Mouse (Mus musculus) naive thymus-derived CD4-positive, alpha-beta T cell, adult 2 months (primary cell): ENCODE measurements around the gene Fuca1.

ENCODE experiments used
- DNase-seq: peaks from one replicate; pipeline ENCODE4 v3.0.0-alpha.2; 2011; ENCODE audit warnings: low read depth

The Fuca1 gene

GRCm38 (mm10) chr4:135889146-135889883, 31.2 kb upstream of the Fuca1 start:
- DNase-seq: no peak

GRCm38 (mm10) chr4:135889884-135890283, 30.7 kb upstream of the Fuca1 start:
- peak; percentile 91 for DNase-seq

GRCm38 (mm10) chr4:135891539-135891938, 29.0 kb upstream of the Fuca1 start:
- no peak for DNase-seq

GRCm38 (mm10) chr4:135892884-135893283, 27.7 kb upstream of the Fuca1 start:
- DNase-seq: no peak

- peak; percentile 66 for DNase-seq
These were observed 25.4 kb upstream of the Fuca1 start, which contains the start of gene Cnr2 for GRCm38 (mm10) chr4:135895071-135895571. Gene Cnr2, plus strand, starts transcription at chr4:135895394.

DNA sequence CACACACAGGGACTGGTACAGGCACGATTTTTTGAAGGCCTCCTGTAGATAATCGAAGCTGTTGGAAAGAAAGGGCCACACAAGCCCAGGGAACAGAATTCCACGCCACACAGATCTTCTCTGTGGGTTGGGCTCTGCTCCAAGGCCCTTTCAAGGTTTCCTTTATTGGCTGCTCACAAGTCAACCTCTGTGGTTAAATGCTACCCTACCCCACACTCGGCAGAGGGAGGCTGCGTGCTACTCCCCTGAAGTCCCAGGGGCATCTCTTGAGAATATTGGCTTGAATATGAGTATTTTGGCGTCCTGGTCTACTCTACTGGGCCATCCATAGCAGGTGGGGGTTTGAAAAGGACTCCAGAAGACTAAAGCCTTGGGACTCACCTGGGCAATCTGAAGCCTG, 24.4 kb upstream of the Fuca1 start:
- DNase-seq: peak; percentile 60

DNA sequence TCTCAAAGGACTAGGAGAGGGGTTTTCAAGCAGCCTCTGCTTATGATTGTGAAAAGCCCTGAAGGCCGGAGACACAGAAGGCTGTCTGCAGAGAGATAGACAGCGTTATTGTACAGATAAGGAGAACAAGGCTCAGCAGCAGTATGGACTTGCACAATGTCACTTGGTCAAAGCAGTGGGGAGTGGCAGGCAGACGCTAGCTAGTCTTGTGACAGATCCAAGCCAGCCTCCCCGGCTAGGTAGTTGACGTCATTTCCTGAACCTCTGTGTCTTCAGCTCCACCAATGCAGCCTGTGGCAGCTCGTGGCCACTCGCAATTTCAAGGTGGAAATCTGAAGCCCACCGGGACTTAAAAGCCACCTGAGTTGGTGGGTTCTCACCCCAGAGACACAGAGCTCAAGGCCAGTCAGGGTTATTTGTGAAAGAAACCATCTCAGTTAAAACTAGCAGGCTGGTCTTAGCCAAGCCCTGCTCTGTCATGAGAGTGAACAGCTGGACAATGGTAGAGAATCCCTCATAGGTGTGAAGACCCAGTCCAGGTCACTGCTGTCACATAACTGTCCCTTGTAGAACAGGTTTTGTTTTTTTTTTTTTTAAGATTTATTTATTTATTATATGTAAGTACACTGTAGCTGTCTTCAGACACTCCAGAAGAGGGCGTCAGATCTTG, 22.0 kb upstream of the Fuca1 start:
- DNase-seq: peak; percentile 90

DNA sequence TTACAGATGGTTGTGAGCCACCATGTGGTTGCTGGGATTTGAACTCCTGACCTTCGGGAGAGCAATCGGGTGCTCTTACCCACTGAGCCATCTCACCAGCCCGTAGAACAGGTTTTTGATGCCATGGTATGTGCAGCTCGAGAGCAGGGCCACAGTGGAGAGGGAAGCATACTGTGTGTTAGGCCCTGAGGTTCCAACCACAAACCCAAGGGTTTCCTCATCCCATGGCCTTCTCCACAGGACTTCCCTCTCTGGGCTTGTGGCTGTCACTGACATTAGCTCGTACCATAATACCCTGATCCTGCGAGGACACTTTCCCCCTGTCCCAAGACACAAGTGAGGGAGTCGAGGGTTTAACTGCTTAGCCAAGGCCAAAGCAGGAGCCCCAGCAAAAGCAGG, 21.5 kb upstream of the Fuca1 start:
- DNase-seq: peak; percentile 45

DNA sequence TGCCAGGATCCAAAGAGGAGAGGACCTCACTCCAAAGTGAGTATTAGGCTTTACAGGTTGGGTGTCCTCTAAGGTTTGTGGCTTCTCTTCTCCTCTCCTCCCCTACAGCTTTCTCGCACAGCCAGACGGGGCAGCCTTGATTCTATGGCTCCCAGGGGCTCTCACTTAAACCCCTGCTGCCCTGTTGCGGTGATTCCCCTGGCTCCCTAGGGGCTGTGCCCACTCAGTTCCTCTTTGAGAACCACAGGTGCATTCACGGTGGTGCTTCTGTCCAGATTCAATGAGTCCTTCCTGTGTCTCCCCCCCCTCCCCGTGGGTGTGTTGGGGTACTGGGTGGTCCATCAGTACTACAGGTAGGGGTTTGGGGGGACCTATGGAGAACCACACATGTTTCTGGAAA, 20.5 kb upstream of the Fuca1 start:
- no peak for DNase-seq

DNA sequence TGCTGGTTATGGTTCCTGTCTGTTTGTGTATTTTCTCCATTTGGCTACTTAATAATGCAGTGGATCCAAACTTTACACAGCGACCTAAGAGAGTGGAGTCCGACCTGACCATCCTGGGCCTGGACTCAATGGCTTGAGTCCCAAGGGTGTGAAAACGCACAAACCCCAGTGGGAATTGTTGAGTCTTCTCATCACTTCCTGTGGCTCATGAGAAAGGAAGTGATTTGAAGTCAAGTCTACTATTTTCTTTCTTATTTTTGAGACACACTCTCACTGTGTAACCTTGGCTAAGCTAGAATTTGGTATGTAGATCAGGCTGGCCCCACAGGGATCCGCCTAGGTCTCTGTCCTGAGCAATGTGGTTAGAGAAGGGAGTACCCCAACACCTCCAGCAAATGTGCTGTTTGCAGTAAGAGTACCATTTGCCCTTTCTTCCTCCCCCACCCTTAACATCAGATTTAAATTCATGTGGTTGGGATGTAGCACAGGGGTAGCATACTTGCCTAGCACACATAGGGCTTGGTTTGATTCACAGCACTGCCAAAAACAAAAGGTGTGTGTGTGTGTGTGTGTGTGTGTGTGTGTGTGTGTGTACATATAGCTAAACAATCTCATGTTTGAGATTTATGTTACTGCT, 17.8 kb upstream of the Fuca1 start:
- peak; percentile 49 for DNase-seq

DNA sequence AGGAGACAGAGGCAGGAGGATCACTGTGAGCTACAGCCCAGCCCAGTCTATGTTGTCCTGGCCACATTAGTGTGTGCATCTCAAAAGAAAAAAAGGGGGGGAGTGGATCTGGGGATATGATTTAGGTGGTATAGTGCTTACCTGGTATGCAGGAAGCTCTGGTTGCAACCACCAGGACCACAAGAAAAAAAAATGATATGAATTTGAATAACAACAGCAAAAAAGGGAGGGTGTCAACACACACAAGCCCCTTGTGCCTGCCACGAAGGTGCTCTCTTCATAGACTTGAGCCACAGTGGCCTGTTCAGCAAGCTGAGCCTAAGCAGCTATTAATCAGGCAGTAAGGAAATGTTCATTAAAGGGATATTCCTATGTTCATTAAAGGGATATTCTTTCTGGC, 15.7 kb upstream of the Fuca1 start:
- DNase-seq: peak; percentile 44

- no peak for DNase-seq
These were observed 13.9 kb upstream of the Fuca1 start for GRCm38 (mm10) chr4:135906633-135907032.

DNA sequence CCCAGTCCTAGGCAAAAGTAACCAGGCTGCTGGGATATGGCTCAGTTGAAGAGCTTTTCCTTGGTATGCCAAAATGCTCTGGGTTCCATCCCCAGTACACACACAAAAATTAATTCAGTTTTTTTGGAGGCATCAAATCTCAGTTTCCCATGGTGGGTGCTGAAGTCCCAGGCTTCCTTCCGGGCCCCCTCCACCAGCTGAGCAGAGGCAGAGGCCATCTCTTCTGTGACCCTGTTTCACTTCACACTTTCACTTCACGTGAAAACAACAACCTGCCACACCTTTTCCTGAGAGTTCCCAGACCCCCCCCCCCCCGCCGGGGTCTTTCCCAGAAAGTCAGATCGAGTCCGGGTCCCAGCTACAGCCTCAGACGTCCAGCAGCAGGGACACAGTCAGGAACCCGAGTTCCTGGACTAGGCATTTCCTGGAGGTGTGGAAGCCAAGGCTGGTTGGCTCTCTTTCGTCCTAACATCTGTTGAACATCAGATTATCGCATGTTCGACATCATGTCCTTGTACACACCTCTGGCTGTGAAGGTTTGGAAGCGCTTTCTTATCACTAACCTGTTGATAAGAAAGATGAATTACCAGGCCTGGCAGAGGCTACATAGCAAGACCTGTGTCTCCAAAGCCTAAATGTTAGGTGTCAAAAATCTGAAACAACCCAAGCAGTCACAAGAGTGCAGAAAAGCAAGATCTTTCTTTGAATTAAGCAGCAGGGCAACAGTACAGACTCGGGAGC, 11.0 kb upstream of the Fuca1 start:
- DNase-seq: no peak

- DNase-seq: peak; percentile 75
These were observed 9.0 kb upstream of the Fuca1 start for GRCm38 (mm10) chr4:135911531-135911930.

- no peak for DNase-seq
These were observed 8.4 kb upstream of the Fuca1 start for GRCm38 (mm10) chr4:135912164-135912563.

DNA sequence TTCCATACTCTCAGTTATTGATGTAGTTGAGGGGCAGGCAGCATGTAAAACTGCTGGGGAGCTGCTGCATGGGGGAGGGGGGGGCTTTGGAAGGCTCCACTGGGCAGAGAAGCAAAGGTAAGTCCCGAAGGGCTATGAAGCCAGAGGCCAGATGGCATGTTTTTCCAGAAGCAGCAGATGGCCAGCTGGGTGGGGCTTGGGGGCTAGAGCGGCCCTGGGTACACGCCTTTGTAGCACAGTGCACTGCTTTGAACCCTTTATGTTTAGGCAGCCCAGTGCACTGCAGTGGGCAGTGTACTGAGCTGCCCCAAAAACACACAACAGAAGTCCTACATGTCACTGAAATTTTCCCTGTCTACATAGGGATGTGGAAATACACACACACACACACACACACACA, 7.7 kb upstream of the Fuca1 start:
- no peak for DNase-seq

DNA sequence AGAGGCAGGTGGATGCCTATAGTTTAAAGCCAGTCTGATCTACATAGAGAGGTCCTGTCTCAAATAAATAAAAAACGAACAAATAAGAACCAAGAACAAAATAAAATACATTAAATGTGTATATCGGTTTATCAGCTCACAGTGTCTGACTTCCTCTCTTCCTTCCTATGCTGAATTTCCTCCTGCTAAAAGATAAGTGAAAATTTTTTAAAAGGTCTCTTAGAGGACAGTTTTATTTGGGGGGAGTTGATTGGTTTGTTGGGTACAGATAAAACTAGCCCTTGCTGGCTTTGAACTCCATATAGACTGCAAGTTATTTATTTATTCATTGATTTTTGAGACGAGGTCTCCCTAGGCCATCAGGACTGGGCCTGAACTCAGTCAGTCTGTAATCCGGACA, 7.1 kb upstream of the Fuca1 start:
- no peak for DNase-seq

DNA sequence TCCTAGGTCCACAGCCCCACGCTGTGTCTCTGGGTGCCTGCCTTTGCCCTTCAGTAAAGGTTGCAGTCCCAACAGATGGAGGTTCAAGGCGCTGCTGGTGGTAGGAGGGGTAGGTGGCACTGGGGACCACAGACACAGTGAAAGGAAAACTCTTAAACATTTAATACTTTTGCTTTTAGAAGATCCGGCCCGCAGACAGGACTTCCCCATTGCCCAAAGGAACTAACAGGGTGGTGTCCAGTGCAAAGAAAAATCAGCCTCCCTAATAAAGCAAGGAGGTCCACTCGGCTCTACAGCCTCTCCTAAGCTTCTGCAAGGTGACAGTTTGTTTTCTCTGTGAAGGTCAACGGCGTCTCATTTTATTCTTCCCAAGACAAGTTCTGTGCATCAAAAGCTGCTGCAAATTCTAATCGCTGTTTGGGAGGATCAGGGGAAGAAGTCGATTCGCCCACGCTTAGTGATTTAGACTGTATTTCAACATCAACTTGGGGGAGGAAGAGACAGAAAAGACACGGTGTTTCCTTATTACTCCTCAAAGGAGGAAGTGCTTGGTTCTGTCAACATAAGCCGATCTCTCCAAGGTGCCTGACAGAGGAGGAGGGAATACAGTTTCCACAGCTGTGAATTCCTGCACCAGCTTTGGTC, 1.8 kb upstream of the Fuca1 start:
- peak; percentile 32 for DNase-seq

- DNase-seq: no peak
These were observed 1.3 kb upstream of the Fuca1 start for GRCm38 (mm10) chr4:135919280-135919639.

DNA sequence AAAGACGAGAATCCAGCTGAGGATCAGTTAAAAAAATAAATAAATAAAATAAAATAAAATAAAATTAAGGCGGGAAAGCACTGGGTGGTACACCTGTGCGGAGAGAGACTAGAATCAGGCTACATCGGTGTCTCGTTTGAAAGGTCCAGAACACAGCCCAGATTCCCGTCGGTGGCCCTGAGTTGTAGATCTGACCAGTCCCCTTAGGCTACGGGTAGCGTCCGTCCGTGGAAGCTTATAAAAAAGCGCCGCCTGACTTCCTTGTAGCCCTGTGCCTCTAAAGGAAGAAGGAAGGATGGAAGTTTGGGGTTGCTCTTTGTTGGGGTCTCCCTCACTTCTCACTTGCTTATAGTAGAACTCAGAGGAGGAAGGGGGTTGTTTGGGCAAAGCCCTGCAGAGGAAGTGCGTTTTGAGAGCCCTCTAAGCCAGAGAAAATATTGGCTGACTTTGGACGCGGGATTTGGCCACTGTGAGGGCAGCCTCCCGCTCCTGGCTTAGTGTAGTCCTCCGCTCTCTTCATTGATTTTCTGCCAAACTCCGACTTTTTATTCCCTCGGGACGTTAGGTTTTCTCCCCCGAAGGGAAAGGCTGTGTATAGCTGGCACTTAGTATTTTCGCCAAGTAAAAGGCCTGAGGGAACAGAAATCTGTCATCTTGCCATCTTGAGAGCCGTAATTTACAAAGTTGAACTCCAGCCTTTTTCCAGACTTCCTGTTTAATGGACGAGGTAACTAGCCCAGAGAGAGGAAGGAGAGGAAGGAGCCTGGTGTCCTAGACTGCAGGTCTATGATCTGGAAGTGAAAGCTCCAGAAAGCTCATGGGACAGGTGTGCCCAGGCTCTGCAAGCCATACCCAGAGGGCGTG, 954 bp downstream of the Fuca1 start:
- DNase-seq: peak; percentile 37

DNA sequence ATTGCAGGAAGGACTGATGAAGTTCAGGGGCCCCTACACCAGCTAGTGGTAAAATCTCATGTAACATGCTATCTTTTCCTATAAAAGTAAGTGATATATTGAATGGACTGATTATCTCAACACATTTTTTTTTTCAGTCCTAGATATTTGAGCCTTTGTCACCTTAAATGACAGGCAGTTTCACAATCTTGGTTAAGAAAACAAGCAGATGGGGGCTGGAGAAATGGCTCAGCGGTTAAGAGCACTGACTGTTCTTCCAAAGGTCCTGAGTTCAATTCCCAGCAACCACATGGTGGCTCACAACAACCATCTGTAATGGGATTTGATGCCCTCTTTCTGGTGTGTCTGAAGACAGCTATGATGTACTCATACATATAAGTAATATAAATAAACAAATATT, 1.7 kb downstream of the Fuca1 start:
- DNase-seq: no peak
